Comparison of ENCODE assay signal across 24 mouse cellular contexts in the genomic region with DNA sequence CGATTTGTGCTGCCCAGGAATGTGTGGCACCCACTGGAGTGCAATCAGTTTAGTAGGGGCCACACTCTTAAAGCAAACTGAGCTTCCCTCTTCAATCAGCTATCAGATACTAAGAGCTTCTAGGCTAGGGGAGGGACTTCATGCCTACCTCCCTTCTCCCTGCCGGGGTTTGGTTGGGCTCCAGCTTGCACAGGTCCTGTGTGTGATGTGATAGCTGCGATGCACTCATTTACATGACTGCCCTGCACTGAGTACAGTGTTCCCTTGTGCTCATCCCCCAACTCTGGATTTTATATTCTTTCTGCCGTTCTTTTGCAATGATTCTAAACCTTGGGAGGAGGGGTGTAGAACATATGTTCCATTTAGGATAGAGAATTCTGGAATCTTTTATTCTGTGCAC.
"Had no signal": no experiment of that assay in that cellular context is flagged by ENCODE, and none has a peak within 500 bp of the region (broad histone marks: within the 10 kb centered on the region; RNA-seq: fewer than 3 reads in every experiment).

No protein-coding gene starts in this region.

- H3K36me3 ChIP-seq: heart, embryonic 13.5 days; heart, embryonic 15.5 days; hindbrain, embryonic 13.5 days; hindbrain, embryonic 15.5 days; limb, embryonic 13.5 days; limb, embryonic 15.5 days; liver, embryonic 12.5 days had no signal

- DNase-seq: forebrain, postnatal 0 days; gastrocnemius, postnatal 14 days; gastrocnemius, postnatal 36 days; heart, adult 11 months; heart, adult 2 months; heart, postnatal 14 days; heart, postnatal 36 days; kidney, adult 11 months; kidney, adult 9 months; kidney, postnatal 25 days; layer of hippocampus, adult 9-11 months; layer of hippocampus, postnatal 36 days; left cerebral cortex, postnatal 4 days had no signal

- H3K27me3 ChIP-seq: heart, embryonic 13.5 days; heart, embryonic 15.5 days; hindbrain, embryonic 13.5 days; hindbrain, embryonic 15.5 days; limb, embryonic 13.5 days; limb, embryonic 15.5 days; liver, embryonic 12.5 days had no signal

- H3K9me3 ChIP-seq: heart, embryonic 13.5 days; heart, embryonic 15.5 days; hindbrain, embryonic 13.5 days; hindbrain, embryonic 15.5 days; limb, embryonic 13.5 days; limb, embryonic 15.5 days; liver, embryonic 12.5 days had no signal

- H3K27ac ChIP-seq: heart, adult 2 months; heart, embryonic 13.5 days; heart, embryonic 15.5 days; hindbrain, embryonic 13.5 days; hindbrain, embryonic 15.5 days; hindbrain, postnatal 0 days; limb, embryonic 13.5 days; limb, embryonic 15.5 days; liver, embryonic 12.5 days; liver, embryonic 14.5 days had no signal

- H3K4me3 ChIP-seq: heart, adult 2 months; heart, embryonic 13.5 days; heart, embryonic 15.5 days; hindbrain, embryonic 13.5 days; hindbrain, embryonic 15.5 days; limb, embryonic 13.5 days; limb, embryonic 15.5 days; liver, embryonic 12.5 days had no signal

- H3K9ac ChIP-seq: forebrain, postnatal 0 days; heart, embryonic 13.5 days; heart, embryonic 15.5 days; hindbrain, embryonic 13.5 days; hindbrain, embryonic 15.5 days; limb, embryonic 13.5 days; limb, embryonic 15.5 days; liver, embryonic 12.5 days; liver, embryonic 14.5 days had no signal

- H3K4me1 ChIP-seq: heart, embryonic 13.5 days; heart, embryonic 15.5 days; hindbrain, embryonic 13.5 days; hindbrain, embryonic 15.5 days; limb, embryonic 15.5 days; liver, embryonic 12.5 days had no signal

- H3K4me2 ChIP-seq: heart, embryonic 11.5 days; heart, embryonic 13.5 days; heart, embryonic 15.5 days; hindbrain, embryonic 13.5 days; hindbrain, embryonic 15.5 days; limb, embryonic 13.5 days; limb, embryonic 15.5 days; liver, embryonic 12.5 days had no signal

- ATAC-seq: forebrain, postnatal 0 days; hindbrain, postnatal 0 days; intestine, embryonic 16.5 days; liver, embryonic 12.5 days had no signal
